Mouse (Mus musculus) telencephalon, adult 2 months (tissue): ENCODE data around the gene Mrm3.

Experiments
- DNase-seq: peaks from one replicate; pipeline ENCODE4 v3.0.0-alpha.2; 2011; ENCODE audit warnings: low read depth, low spot score

Mrm3 gene

GRCm38 (mm10) chr11:76252036-76252435, 8.5 kb downstream of the Mrm3 start:
- no peak for DNase-seq

- no peak for DNase-seq
Observed at GRCm38 (mm10) chr11:76253145-76253917, 9.8 kb downstream of the Mrm3 start.

- no peak for DNase-seq
Observed at GRCm38 (mm10) chr11:76253918-76254264, 10.4 kb downstream of the Mrm3 start.

DNA sequence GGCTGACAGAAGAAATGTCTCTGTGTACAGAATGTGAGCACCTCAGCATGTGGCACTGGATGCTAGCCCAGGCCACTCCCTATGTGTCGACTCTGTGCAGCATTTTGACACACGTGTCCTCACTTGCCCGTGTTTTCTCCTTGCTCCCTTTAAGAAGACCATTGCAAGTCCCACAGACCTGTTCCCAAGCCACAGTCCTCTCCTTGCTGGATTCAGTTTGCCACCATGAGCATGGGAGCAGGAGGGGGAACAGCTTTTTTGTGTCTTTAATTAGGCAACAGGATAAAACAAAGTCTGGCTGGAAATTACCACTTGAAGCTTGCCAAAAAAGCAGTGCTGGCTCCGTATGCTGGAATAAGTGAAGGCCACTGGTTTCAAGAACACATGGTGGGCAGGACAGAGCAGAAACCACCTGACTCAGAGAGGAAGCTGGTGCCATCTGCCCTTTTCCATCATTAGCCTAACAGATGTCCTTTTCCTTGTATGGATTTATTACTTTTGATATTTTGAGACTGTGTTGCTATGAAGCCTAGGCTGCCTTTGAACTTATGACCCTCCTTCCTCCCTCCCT, 12.0 kb downstream of the Mrm3 start:
- no peak for DNase-seq

DNA sequence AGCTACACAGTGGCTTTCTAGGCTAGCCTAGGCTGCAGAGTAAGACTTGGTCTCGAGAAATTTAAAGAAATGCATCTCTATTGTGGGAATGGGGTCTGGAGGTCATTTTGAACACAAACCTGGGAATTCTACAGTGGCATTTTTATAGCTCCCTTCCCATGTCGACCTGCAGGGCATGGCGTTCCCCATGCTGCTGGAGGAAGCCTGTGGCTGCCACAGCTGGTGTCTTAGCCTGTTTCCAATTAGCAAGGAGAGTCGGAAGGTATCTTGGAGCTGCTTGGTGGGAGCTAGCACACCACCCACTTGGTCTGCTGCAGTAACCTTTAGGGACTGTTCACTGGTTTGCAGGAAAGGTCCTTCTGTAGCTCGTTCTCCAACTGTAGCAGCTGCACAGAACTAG, 12.6 kb downstream of the Mrm3 start:
- no peak for DNase-seq

DNA sequence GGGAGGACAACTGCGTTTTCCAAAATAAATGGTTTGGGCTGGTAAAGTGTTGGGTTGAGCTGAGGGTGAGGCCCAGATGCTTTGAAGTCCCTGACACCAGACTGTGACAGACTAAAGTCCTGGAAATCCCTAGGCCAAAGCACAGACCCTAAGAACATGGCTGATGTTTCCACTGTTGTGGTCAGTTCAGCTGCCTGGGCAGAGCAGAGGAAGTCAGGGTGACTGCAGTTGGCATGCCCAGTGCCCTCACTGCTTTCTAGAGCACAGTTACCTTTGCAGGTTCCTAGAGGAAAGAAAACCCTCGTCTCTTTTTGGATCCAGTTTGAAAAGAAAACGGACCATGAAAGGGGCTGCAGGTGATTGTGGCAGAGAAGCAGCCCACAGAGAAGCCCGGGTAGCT, 13.9 kb downstream of the Mrm3 start:
- no peak for DNase-seq

- no peak for DNase-seq
Observed at GRCm38 (mm10) chr11:76258511-76258910, 15.0 kb downstream of the Mrm3 start.

GRCm38 (mm10) chr11:76260208-76261050, 16.9 kb downstream of the Mrm3 start:
- DNase-seq, result no peak

DNA sequence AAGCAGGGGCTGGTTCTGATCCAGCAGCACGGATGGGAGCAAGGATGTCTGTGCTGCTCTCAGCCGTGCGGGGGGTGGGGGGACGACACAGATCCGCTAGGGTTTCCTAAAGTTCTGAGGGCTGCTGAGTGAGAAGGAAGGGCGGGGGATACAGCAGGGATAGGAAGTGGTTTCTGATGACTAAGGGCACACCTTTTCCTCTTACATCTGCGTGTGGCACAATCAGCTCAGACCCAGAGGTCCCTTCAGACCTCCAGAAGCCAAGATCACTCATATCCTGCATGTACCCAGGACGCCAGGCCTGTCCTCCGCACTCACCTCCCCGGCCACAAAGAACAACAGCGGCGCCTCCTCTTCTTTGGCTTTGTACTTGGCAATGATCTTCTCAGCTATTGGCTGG, 17.7 kb downstream of the Mrm3 start:
- DNase-seq, result no peak

- no peak for DNase-seq
Observed at GRCm38 (mm10) chr11:76262611-76263351, 19.3 kb downstream of the Mrm3 start.

DNA sequence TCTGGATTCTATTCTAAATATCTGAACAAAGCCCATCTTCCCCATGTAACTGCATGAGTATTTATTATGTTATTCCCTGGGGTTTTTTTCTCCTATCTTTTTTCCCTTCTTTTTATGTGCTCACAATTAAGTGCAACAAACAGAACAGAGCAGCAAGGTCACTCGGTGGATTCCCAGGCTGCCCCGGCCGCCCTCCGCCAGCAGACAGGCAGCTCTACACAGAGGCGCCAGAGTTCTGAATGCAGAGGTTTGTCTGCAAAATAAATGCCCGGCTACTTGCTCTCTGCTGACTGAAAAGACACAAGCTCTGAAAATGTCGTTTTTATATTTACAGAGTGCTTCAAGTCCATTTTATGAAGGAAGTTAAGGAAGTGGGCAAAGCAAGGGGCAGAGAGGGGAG, 24.0 kb downstream of the Mrm3 start:
- no peak for DNase-seq

DNA sequence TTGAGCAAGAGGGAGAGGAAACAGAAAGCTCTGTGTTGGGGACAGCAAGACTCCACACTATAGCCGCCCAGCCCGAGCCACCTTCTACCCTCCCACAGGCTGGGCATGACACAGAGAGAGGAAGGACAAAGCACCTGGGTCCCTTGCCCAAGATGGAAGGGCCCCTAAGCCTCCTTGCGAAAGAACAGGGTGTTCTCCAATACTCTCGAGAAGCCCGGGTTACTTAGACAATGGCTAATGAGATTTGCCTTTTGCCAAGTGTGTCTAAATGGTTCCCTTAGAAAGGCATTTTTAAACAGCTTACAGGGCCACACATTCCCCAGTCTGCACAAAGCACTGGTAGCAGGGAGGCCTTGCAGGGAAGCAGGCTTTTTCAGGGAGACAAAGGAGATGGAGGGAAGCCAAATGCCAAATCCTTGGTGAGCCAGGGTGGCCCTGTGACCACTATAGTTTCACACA, 24.5 kb downstream of the Mrm3 start:
- no peak for DNase-seq

- no peak for DNase-seq
Observed at GRCm38 (mm10) chr11:76268521-76269065, 25.1 kb downstream of the Mrm3 start.

DNA sequence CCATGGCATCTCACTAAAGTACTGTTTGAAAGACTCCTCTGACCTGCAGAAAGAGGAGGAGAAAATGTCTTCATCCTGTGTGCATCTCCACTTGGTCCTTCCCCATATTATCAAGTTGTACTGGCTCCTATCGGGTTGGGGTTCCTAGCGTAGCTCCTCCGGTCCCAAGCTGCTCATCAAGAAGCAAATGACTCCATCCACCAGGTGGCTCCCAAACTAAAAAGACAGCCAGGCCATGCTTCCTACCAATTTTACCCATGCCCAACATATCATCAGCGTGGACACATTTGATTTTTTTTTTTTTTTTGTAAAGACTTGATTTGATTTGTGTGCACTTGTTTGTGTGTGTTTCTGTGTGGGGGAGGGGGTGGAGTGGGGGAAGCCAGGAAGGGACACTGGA, 28.9 kb downstream of the Mrm3 start:
- no peak for DNase-seq

- DNase-seq, result no peak
Observed at GRCm38 (mm10) chr11:76278960-76279852, 35.7 kb downstream of the Mrm3 start.

DNA sequence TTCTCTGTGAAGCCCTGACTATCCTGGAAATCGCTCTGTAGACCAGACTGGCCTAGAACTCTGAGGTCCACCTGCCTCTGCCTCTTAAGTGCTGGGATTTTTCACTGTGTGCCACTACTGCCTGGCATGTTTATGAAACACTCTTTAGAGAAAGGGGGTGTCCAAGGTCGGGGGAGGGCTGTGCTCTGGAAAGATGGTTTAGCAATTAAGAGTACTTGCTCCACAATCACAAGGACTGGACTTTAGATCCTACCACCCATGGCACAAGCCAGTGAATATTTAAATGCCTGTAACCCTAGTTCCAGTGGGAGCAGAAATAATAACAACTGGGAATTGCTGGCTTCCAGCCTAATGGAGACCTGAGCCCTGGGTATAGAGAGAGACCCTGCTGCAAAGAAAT, 36.5 kb downstream of the Mrm3 start:
- DNase-seq, result no peak

GRCm38 (mm10) chr11:76283841-76284240, 40.3 kb downstream of the Mrm3 start:
- no peak for DNase-seq

- no peak for DNase-seq
Observed at GRCm38 (mm10) chr11:76285431-76286075, 42.0 kb downstream of the Mrm3 start.

GRCm38 (mm10) chr11:76286534-76287126, 43.1 kb downstream of the Mrm3 start:
- no peak for DNase-seq

GRCm38 (mm10) chr11:76287301-76287700, 43.8 kb downstream of the Mrm3 start:
- no peak for DNase-seq
